Mouse (Mus musculus) cerebellum, adult 11 months (tissue): Measurements from ENCODE around the gene Dnah12.
"Not testable (repeated sequence)": the region's sequence is repeated elsewhere in the genome, so short reads cannot be mapped to it uniquely, and the experiment has no call there.

Source experiments
- DNase-seq: peaks from one replicate; pipeline ENCODE4 v3.0.0; 2022

Dnah12 gene

DNA sequence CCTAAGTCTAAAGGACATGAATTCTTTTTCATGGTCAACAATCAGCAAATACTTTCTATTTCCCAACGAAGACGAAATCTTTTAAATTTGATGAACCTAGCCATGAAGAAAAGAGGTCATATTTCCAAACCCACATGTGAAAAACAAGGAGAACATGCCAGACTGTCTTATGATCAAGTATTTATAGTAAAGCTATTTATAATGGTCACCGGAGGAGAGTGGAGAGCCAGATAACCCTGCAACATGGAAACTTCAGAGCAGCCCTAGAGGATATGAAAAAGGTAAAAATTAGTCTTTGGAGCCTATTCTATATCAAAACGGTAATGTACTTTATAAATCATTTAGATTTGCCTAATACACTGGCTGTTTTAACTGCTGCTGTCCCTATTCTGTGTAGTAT lies 201.3 kb downstream of the Dnah12 start, which contains the start of gene Asb14:
Gene Asb14, plus strand, starts transcription at position 166 of the 400 bp plus-strand sequence.
- no peak for DNase-seq

DNA sequence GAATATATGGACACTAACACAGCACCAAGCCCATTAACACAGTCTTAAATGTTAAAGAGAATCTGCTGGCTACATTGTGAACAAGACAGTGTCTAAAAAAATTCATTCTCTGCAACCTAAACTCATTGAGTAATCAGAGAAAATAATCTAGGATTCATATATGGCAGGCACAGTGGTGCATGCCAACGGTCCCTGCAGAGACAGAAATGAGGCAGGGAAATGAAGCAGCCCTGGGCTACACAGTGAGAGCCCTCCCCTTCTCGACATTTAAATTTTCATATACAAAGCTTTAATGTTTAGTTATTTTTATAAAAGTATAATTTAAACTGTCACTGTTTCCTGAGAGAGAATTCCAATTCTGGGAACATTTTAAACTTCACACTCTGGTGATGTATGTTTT lies 206.4 kb downstream of the Dnah12 start:
- DNase-seq: no peak

DNA sequence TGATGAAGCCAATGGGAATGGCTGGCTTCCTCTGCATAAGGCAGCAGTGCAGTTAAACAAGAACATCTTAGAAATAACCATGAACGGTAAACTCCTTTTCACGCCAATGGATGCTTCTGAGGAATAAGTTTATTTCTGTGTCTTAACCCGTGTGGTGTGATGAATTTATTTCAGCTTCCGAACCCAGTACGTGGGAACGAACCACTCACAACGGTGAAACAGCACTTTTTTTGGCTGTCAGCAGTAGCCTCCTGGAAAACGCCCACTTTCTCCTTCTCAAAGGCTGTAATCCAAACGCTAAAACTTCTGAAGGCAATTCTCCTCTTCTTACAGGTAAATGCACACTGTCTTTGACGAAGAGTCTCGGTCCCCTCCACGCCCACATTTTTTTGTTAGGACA lies 207.8 kb downstream of the Dnah12 start:
- DNase-seq: no peak

DNA sequence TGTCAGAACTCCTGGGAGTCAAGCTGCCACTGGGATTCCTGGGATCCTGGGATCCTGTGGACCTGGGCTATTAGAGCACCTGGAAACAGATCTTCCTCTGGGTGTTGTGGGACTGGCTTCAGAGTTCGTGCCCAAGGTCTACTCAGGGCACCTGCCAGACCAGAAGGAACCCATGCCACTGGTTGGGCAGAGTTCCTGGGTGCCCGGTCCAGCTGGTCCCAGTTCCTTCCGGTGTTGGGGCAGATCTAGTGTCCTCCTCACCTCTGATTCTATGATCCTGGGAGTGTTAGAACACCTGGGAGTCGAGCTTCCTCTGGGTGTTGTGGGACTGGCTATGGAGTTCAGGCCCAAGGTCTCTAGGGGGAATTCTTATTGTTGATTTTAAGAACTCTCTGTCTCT lies 214.3 kb downstream of the Dnah12 start:
- no peak for DNase-seq

DNA sequence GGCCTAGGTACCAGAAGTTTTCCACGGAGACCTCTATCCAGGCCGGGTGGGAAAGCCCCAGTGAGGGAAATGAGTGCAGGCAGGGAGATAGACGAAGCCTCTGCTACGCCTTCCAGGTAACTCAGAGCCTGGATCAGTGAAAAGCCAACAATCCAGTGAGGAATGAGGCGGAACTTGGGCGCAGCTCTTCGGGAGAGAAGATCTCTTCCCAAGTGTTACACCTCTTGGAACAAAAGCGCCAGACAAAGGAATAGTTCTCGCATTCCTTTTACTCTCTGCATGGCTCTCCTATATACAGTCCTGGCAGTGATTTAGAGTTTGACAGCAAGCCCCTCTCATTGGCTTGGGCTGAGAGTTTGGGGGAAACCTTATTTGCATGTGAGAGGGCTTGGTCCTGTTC lies 217.4 kb downstream of the Dnah12 start:
- not testable (repeated sequence) for DNase-seq

DNA sequence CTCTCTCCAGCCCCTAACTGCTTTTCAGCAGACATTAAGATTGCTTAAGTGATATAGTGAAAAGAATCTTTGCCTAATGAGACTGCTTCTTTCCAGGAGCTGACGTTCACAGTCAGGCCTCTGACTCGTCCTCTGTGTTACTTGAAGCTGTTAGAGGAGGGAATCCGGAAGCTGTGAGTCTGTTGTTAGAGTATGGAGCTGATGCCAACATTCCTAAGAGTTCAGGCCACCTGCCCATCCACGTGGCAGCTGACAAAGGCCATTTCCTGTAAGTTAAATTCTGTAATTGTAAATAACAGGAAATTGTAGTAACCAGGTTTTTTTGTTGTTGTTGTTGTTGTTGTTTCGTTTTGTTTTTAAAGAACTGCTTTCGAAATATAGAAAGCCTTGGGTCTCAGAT lies 218.1 kb downstream of the Dnah12 start:
- DNase-seq: no peak

DNA sequence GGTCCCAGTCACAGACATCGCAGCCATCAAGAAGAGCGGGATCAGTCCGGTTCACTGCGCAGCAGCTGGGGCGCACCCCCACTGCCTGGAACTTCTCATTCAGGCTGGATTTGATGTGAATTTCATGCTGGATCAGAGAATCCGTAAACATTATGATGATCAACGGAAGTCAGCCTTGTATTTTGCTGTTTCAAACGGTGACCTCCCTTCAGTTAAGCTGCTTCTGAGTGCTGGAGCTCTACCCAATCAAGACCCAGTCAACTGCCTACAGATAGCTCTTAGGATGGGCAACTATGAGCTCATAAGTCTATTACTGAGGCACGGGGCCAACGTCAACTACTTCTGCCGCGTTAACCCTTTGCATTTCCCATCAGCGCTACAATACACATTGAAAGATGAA lies 218.8 kb downstream of the Dnah12 start:
- DNase-seq: no peak

DNA sequence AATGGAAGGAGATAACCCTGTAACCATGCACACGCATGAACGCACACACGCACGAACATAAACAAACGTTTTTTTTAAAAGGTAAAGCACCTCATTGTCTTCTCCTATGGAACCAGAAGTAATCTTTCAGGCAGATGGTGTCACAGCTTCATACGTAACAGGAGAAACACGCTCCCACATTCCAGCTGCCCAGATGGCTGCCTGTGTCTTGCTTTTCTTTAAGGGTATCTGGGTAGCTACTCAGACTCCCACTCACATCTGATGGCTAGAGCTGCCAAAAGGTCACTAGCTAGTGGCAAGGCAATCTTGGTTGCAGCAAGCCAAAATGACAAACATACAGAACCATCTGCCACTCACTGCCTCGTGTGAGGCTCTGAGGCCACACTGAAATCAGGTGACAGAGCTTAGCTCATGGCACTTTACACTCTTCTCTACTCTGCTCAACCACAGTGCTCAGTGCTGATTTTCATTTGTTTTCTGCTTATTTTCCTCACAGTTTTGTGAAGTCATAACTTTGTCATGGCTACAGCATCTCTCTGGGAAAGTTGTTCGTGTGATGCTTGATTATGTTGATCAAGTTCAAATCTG lies 220.7 kb downstream of the Dnah12 start:
- no peak for DNase-seq

DNA sequence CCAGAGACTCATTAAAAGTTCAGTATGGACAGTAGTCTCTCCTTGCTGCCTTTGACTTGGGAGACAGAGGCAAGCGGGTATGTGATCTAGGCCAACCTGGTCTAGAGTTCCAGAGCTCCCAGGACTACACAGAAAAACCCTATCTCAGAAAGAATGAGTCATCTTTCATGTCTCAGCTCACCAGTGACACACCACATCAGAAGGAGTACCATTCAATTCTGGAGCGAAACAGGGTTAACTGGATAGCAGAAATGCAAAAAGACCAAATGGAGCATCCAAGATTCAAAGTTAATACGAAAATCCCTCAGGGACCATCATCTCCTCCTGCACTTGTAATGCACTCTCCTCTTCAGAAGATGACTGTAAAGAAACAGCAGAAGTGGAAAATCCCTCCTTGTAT lies 226.2 kb downstream of the Dnah12 start:
- no peak for DNase-seq

DNA sequence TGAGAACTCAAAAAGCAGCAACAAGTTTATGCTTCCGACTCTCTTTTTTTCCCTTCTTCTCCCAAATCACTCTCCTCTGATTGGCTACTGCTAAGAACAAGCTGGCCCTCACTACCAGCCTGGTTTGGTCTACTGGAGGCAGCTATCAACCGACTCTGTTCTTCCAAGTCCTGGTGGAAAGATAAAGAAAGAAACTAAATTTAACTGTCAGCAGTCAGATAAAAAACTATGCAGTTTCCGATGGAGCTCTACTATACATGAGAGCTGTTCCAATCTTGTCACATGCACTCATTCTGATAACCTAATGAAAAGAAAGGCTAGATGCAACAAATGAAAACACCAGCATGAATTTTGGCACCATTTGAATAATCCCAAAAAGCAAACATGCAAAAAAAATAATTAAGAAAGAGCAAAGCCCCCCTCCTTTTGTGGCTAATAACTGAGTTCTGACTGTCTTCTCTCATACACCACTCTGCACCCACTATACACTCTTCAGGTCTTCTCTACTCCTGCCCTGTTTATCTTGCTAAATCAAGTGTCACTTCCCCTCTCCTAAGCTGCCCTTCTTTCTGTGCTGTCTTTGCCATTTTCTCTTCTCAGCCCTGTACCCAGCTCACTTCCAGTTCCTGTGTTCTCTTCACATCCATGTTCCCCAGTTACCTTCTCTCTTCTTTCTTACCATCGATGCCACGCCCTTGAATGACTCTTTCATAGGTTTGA lies 230.8 kb downstream of the Dnah12 start:
- DNase-seq: no peak

DNA sequence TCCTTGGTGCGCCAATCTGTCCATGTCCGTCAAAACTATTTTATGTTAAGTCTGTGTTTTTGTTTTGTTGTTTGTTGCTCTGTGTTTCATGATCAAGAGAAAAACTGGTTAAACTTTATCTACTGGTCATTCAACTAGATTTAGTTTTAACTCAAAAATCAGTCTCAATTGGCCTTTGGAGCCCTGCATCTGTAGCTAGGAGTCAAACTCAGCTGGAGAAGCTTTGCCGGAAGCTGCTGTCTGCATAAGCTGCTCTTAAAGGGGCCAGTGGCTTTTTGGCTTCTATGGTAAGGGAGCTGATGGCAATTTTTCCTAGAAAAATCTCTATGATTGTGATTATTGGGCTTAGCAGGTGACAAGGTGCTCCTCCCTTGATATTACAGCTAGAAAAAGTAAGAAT lies 241.8 kb downstream of the Dnah12 start:
- no peak for DNase-seq

DNA sequence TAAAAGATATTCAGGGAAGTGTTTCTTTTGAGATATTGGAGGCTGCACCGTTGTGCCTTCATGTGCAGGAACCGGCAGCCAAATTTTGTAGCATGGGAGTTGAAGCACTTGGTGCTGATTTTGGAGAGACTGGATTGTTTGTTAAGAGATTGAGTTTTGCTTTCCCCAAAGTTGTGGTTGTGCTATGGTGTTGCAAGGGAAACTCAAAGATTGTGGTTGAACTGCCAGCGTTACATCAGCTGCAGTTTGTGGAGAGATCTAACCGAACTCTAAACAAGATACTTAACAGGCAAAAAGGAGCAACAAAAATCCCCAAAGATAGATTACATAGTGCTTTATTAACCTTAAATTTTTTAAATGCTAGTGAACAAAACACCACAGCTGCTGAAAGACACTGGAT lies 242.5 kb downstream of the Dnah12 start:
- DNase-seq: no peak
